Mouse (Mus musculus): ENCODE measurements at regions not wholly inside any gene's neighbourhood (a gene's known extent, or its start where the extent isn't known, plus 50 kb on each side); places are given as distances from the start of the nearest gene placed in this dataset.

- TF ChIP-seq GATA1 (IDR thresholded peaks at IDR 0.05; ENCODE audit: borderline replicate concordance, low read length) = no peak
- TF ChIP-seq TAL1 (conservative IDR thresholded peaks at IDR 0.05; ENCODE audit: low read depth, low read length) = no peak
- no peak for TF ChIP-seq CTCF (IDR thresholded peaks at IDR 0.05; ENCODE audit: low read depth, low read length)
These were observed 683.2 kb upstream of the Negr1 start for GRCm38 (mm10) chr3:155878401-155878800.
